Mouse (Mus musculus): Measurements from ENCODE around the gene Tmem235.
"Not testable (repeated sequence)": the region's sequence is repeated elsewhere in the genome, so short reads cannot be mapped to it uniquely, and the experiment has no call there.

Gene Tmem235

GRCm38 (mm10) chr11:117860601-117861000 is at the start of gene Tmem235:
Tmem235 (plus strand) TSS chr11:117860752.
- no peak for DNase-seq (ENCODE audit: low read depth, low spot score)

GRCm38 (mm10) chr11:117813867-117814266 is 46.7 kb upstream of the Tmem235 start:
- DNase-seq (ENCODE audit: low read depth, low spot score) = no peak

- no peak for DNase-seq (ENCODE audit: low read depth, low spot score)
Observed at GRCm38 (mm10) chr11:117814704-117815366, 45.7 kb upstream of the Tmem235 start.

GRCm38 (mm10) chr11:117815850-117816249 is 44.7 kb upstream of the Tmem235 start:
- not testable (repeated sequence) for DNase-seq (ENCODE audit: low read depth, low spot score)

GRCm38 (mm10) chr11:117816389-117816996 is 44.1 kb upstream of the Tmem235 start:
- DNase-seq (ENCODE audit: low read depth, low spot score) = no peak

GRCm38 (mm10) chr11:117819095-117819494 is 41.5 kb upstream of the Tmem235 start:
- no peak for DNase-seq (ENCODE audit: low read depth, low spot score)

GRCm38 (mm10) chr11:117820173-117820572 is 40.4 kb upstream of the Tmem235 start:
- no peak for DNase-seq (ENCODE audit: low read depth, low spot score)

- DNase-seq (ENCODE audit: low read depth, low spot score) = no peak
Observed at GRCm38 (mm10) chr11:117821868-117822267, 38.7 kb upstream of the Tmem235 start.

GRCm38 (mm10) chr11:117822728-117823241 is 37.8 kb upstream of the Tmem235 start:
- no peak for DNase-seq (ENCODE audit: low read depth, low spot score)

- no peak for DNase-seq (ENCODE audit: low read depth, low spot score)
Observed at GRCm38 (mm10) chr11:117823411-117823810, 37.1 kb upstream of the Tmem235 start.

- peak; percentile 74 for DNase-seq (ENCODE audit: low read depth, low spot score)
Observed at GRCm38 (mm10) chr11:117824060-117824969, 36.2 kb upstream of the Tmem235 start.

GRCm38 (mm10) chr11:117825333-117826101 is 35.0 kb upstream of the Tmem235 start, which contains the start of the genes Afmid and Tk1:
Afmid (plus strand) TSS chr11:117825924.
Tk1 (minus strand) TSS chr11:117826092.
- peak; percentile 83 for DNase-seq (ENCODE audit: low read depth, low spot score)

GRCm38 (mm10) chr11:117826164-117826563 is 34.4 kb upstream of the Tmem235 start:
- DNase-seq (ENCODE audit: low read depth, low spot score) = no peak

- DNase-seq (ENCODE audit: low read depth, low spot score) = no peak
Observed at GRCm38 (mm10) chr11:117826916-117827315, 33.6 kb upstream of the Tmem235 start.

- DNase-seq (ENCODE audit: low read depth, low spot score) = no peak
Observed at GRCm38 (mm10) chr11:117827386-117827785, 33.2 kb upstream of the Tmem235 start.

GRCm38 (mm10) chr11:117828149-117828887 is 32.2 kb upstream of the Tmem235 start:
- no peak for DNase-seq (ENCODE audit: low read depth, low spot score)

GRCm38 (mm10) chr11:117828888-117829604 is 31.5 kb upstream of the Tmem235 start:
- no peak for DNase-seq (ENCODE audit: low read depth, low spot score)

- DNase-seq (ENCODE audit: low read depth, low spot score) = no peak
Observed at GRCm38 (mm10) chr11:117829671-117830215, 30.8 kb upstream of the Tmem235 start.

- no peak for DNase-seq (ENCODE audit: low read depth, low spot score)
Observed at GRCm38 (mm10) chr11:117830401-117830800, 30.2 kb upstream of the Tmem235 start.

All from embryo, embryonic 11.5 days (tissue).